Mouse (Mus musculus): ENCODE measurements around the gene Arhgap24.

GRCm38 (mm10) chr5:102874605-102875298 lies 393.6 kb downstream of the Arhgap24 start:
- no peak for TF ChIP-seq TCF12 (IDR thresholded peaks at IDR 0.05; ENCODE audit: insufficient read depth, poor library complexity, severe bottlenecking)
- no peak for TF ChIP-seq REST (IDR thresholded peaks at IDR 0.05; ENCODE audit: insufficient read depth, insufficient read length)
- no peak for TF ChIP-seq POLR2A (IDR thresholded peaks at IDR 0.05; ENCODE audit: insufficient read length, low read depth)
- TF ChIP-seq E2F4 (IDR thresholded peaks at IDR 0.05; ENCODE audit: insufficient read depth), result no peak
- no peak for TF ChIP-seq USF1 (IDR thresholded peaks at IDR 0.05; ENCODE audit: low read depth)
- no peak for TF ChIP-seq MYOD1 (IDR thresholded peaks at IDR 0.05; ENCODE audit: control insufficient read depth in 1 of 3, insufficient read length in 2 of 3, low read depth in 2 of 3)
- no peak for TF ChIP-seq POLR2AphosphoS2 (IDR thresholded peaks at IDR 0.05; ENCODE audit: insufficient read length, low read depth)
- TF ChIP-seq CEBPB (IDR thresholded peaks at IDR 0.05; ENCODE audit: insufficient read depth, poor library complexity, severe bottlenecking), result no peak
- TF ChIP-seq MAX (IDR thresholded peaks at IDR 0.05; ENCODE audit: low read depth), result no peak
- no peak for TF ChIP-seq MYOG (IDR thresholded peaks at IDR 0.05; ENCODE audit: control insufficient read depth in 1 of 3, insufficient read depth in 1 of 3, insufficient read length in 2 of 3, low read depth in 2 of 3)

Data from myocyte (in vitro differentiated cells).